1 mouse cellular context compared by ENCODE assay signal in the genomic region with DNA sequence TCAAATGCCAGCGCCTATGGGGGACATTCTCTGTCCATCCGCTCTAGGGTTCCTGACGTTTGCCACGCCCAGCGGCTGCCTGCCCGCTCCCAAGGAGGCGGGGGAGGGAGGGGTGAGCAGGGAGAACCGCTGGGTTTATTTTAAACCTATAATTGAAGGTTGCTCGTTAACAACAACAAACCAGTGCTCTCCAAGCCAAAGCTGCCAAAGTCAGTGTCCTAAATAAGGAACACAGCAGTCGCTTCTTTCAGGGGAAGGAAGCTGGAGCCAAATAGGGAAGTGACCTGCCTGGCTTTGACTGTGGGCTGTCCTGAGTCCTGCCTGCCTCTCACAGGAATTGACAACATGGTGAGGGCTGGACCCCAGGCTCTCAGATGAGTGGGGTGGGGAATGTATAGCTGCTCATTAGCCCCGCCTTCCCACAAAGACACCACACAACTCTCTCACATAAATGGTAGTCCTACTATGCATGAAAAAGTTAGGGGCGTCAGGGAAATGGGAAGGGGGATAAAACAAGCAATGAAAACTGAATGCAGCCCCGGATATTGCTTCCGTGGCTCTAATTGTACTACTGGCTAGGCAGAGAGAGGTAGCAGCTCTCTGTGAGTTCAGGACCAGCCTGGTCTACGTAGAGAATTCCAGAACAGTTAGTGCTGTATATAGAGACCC.
TF ChIP-seq lines count a peak whose summit lies in the region.

No protein-coding gene starts in this region.

TF ChIP-seq in MEL, 35 proteins besides CTCF, POLR2A, EP300 and RAD21 (continued from another document):
- TF ChIP-seq POLR2AphosphoS2 (IDR thresholded peaks at IDR 0.05; ENCODE audit: low read length) (no peak), MEF2A (IDR thresholded peaks at IDR 0.05; ENCODE audit: extremely low read depth, insufficient replicate concordance, low read depth, low read length, poor library complexity, severe bottlenecking) (0 out of 2 replicates have a peak, but pooled peaks have one; percentile 58), MYB (IDR thresholded peaks at IDR 0.05; ENCODE audit: low read depth, low read length) (peak; percentile 51), ETS1 (IDR thresholded peaks at IDR 0.05; ENCODE audit: low read depth, low read length) (peak; percentile 68), TBP (IDR thresholded peaks at IDR 0.05; ENCODE audit: low read depth, low read length) (no peak; the same call in 1 of the 2 replicates)
